In the genomic region with DNA sequence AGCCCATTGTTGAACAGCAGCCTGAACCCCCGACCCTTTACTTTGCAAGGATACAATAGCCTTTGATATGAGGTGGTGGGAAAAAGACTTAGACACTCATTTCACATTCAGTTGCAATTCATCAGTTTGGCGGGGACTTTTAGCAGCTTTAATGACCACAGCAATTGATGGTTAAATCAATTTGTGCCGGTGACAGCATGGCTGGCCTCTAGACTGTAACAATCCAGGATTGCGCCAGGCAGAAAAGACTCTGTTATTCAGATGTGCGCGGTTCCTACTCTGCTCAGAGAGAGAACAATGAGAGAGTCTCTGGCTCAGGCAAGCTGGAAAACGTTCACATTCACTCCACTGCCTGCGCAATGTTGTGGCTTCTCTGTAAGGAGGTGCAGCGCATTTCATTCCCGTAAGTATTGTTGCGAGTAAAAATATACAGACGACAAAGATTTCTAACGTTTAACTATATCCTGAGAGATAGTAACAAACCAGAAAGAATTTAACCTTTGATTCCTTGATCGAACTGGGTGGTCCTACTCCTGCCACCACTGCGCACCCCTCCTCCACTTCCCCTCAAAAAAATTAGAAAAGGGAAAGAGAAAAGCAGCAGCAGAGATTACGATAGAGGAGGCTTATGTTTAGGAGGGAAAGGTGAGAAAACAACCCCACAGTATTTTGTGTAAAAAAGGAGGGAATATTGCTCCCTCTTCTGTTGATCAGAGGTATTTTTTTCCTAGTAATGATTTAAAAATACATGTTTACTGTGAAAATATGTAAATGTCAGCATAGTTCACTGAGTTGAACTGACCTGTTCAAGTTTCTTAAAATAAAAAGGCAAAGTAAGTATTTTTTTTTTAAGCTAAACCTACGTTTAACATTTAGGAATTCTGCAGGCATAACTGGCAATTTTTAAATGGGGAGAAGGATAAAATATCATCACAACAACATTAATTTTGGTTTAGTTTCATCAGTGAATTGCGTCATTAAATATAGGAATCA, we compare ENCODE assay signal across 8 mouse cellular contexts.
DNase-seq lines count a peak whose midpoint lies in the region; ATAC-seq and TF ChIP-seq lines count a peak whose summit lies in the region.

No protein-coding gene starts in this region.

- TF ChIP-seq CTCF in liver, postnatal 0 days (IDR thresholded peaks at IDR 0.05; ENCODE audit: low read depth): peak; percentile 44; the same call in 1 of the 2 replicates

- peak overlapping the region; percentile 13 for H3K4me2 ChIP-seq in embryonic facial prominence, embryonic 11.5 days (ENCODE audit: low read depth, low read length)
- peak overlapping the region; percentile 68 for H3K4me2 ChIP-seq in heart, embryonic 13.5 days
- H3K4me2 ChIP-seq in liver, postnatal 0 days (ENCODE audit: low read depth, low read length): peak overlapping the region; percentile 59

- ATAC-seq in embryonic facial prominence, embryonic 11.5 days (replicated peaks; ENCODE audit: insufficient number of reproducible peaks, low FRiP score, low TSS enrichment, low read depth): peak; percentile 94
- no peak; the same call in none of the 2 replicates for ATAC-seq in heart, embryonic 13.5 days (ENCODE audit: extremely low read depth, insufficient number of reproducible peaks, low FRiP score, low TSS enrichment)
- no peak for ATAC-seq in liver, postnatal 0 days
- no peak for ATAC-seq in monocyte, adult 5-6 weeks (replicated peaks; ENCODE audit: insufficient number of reproducible peaks, low FRiP score, low TSS enrichment, poor library complexity, severe bottlenecking)

- no peaks in the 10 kb centered on the region for H3K36me3 ChIP-seq in embryonic facial prominence, embryonic 11.5 days (replicated peaks; ENCODE audit: control insufficient read depth, insufficient read depth, low read depth, low read length)
- no peaks in the 10 kb centered on the region for H3K36me3 ChIP-seq in heart, embryonic 13.5 days
- H3K36me3 ChIP-seq in liver, postnatal 0 days (replicated peaks; ENCODE audit: insufficient read depth, low read length): no peaks in the 10 kb centered on the region

- no peaks in the 10 kb centered on the region for H3K9me3 ChIP-seq in embryonic facial prominence, embryonic 11.5 days (replicated peaks; ENCODE audit: control insufficient read depth, low read length)
- H3K9me3 ChIP-seq in heart, embryonic 13.5 days: no peaks in the 10 kb centered on the region
- no peaks in the 10 kb centered on the region for H3K9me3 ChIP-seq in liver, postnatal 0 days (ENCODE audit: low read length)

- H3K27me3 ChIP-seq in embryonic facial prominence, embryonic 11.5 days (ENCODE audit: control insufficient read depth, insufficient read depth, low read length): no peaks in the 10 kb centered on the region
- no peaks in the 10 kb centered on the region for H3K27me3 ChIP-seq in heart, embryonic 13.5 days (replicated peaks)
- no peaks in the 10 kb centered on the region for H3K27me3 ChIP-seq in liver, postnatal 0 days (ENCODE audit: insufficient read depth, low read length)

- peak; percentile 6 for DNase-seq in adrenal gland, adult 2 months
- no peak for DNase-seq in adrenal gland, adult 18-20 months (ENCODE audit: low spot score in 2 of 2)
- peak; percentile 81 for DNase-seq in embryonic facial prominence, embryonic 11.5 days (ENCODE audit: low spot score)
- peak; percentile 21 to 59 for DNase-seq in layer of hippocampus, adult 18-20 months (ENCODE audit: low spot score in 2 of 2)
- DNase-seq in liver, postnatal 0 days: no peak
- DNase-seq in ovary, postnatal 36 days (ENCODE audit: low spot score): peak; percentile 6

- 7% methylated on average over 18 of the region's 18 CpGs for WGBS in embryonic facial prominence, embryonic 11.5 days
- WGBS in heart, embryonic 13.5 days: 19% methylated on average over 18 of the region's 18 CpGs
- 21% methylated on average over 18 of the region's 18 CpGs for WGBS in liver, postnatal 0 days (ENCODE audit: insufficient replicate concordance)

- H3K27ac ChIP-seq in embryonic facial prominence, embryonic 11.5 days (replicated peaks; ENCODE audit: low read depth, low read length): peak overlapping the region; percentile 72
- H3K27ac ChIP-seq in heart, embryonic 13.5 days (replicated peaks): peak overlapping the region; percentile 29
- H3K27ac ChIP-seq in liver, postnatal 0 days (ENCODE audit: low read depth): no peak overlapping the region

- 0 out of 2 replicates have a peak overlapping the region, but pooled peaks have one; percentile 7 for H3K4me3 ChIP-seq in embryonic facial prominence, embryonic 11.5 days (ENCODE audit: low read depth, low read length)
- H3K4me3 ChIP-seq in heart, embryonic 13.5 days: peak overlapping the region; percentile 46
- H3K4me3 ChIP-seq in liver, postnatal 0 days (ENCODE audit: low read depth, low read length): peak overlapping the region; percentile 13; the same call in 1 of the 2 replicates

- no peak for TF ChIP-seq EP300 in liver, postnatal 0 days (IDR thresholded peaks at IDR 0.05; ENCODE audit: low read depth)

- H3K4me1 ChIP-seq in embryonic facial prominence, embryonic 11.5 days (ENCODE audit: control insufficient read depth, insufficient read depth, low read length): no peaks in the 10 kb centered on the region
- peaks cover 2% of the 10 kb centered on the region; the same call in 1 of the 2 replicates for H3K4me1 ChIP-seq in heart, embryonic 13.5 days
- H3K4me1 ChIP-seq in liver, postnatal 0 days (ENCODE audit: insufficient read depth): no peaks in the 10 kb centered on the region

- peak overlapping the region; percentile 10; the same call in 1 of the 2 replicates for H3K9ac ChIP-seq in embryonic facial prominence, embryonic 11.5 days (replicated peaks; ENCODE audit: low read length)
- H3K9ac ChIP-seq in heart, embryonic 13.5 days: peak overlapping the region; percentile 68; the same call in 1 of the 2 replicates
- H3K9ac ChIP-seq in liver, postnatal 0 days (replicated peaks): no peak overlapping the region

Comparison
In these comparisons a context has a peak if more than half of its experiments do, and no peak if none do; other contexts are left out.
1. DNase-seq: peak in adrenal gland, adult 2 months (single experiment), embryonic facial prominence, embryonic 11.5 days (single experiment), layer of hippocampus, adult 18-20 months (2 of 2) and ovary, postnatal 36 days (single experiment); none in adrenal gland, adult 18-20 months (0 of 2) and liver, postnatal 0 days (single experiment).
2. H3K4me2 ChIP-seq: peak in every context shown above with its lines; median percentile 68 in heart, embryonic 13.5 days; 59 in liver, postnatal 0 days; 13 in embryonic facial prominence, embryonic 11.5 days.
3. Peak in every context shown above with its lines, with median percentiles within 50 percentile points of each other: H3K4me3 ChIP-seq.